Mouse (Mus musculus) erythroblast, embryonic 14.5 days (primary cell): Measurements from ENCODE around the gene Smim11.

Experiments used
- GATA1 ChIP-seq: IDR thresholded peaks from 2 replicates; pipeline ENCODE4 v1.6.1; 2012; ENCODE audit warnings: low read length, inconsistent platforms, mixed read lengths
- TAL1 ChIP-seq: IDR thresholded peaks from 3 replicates; pipeline ENCODE4 v1.6.1; 2012; ENCODE audit warnings: low read length, inconsistent platforms, mixed read lengths

DNA sequence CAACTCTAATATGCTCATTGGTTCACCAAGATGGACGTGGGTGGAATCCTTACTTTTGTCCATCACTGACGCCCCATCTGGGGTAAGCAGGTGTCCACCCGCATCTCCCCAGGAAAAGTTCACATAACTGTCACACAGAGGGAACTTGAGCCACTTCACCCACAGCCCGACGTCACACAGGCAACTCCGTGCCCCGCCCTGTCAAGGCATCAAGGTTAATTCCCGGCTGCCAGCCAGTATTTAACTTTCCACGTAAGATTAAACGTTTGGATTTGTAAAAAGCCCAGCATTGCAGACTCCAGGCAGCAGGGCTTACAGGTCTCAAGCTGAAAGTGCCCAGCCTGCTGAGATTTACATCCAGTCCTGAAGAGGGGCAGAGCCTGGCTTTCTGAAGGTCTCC, 9.0 kb upstream of the Smim11 start, which contains the start of gene Kcne2:
- TF ChIP-seq TAL1 (no peak), GATA1 (no peak)
